9 mouse cellular contexts compared by ENCODE assay signal in the genomic region with DNA sequence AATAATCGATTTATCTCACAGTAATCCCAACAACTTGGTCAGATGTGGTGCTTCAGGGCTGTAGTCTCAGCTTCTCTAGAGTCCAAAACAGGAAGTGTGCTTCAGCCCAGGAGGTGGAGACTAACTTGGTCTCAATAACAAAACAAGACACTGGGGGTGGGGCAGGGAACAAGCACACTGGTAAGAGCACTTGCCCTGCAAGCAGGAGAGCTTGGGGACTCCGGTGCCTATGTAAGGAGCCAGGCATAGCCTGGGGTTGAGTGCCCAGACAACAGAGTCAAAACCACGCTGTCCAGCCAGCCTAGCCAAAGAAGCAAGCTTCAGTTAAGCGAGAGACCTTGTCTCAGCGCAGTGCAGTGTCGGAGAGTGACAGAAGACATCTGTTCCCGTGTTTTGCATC. TPM values are rescaled to one million over a fixed set of nuclear protein-coding genes. Genes with fewer than 3 reads are reported as not detected.
A peak's percentile ranks its signal among the peaks of the same experiment; 100 is the strongest.
DNase-seq lines count a peak whose midpoint lies in the region; ATAC-seq lines count a peak whose summit lies in the region.
"Had no signal": no experiment of that assay in that cellular context is flagged by ENCODE, and none has a peak within 500 bp of the region (broad histone marks: within the 10 kb centered on the region; RNA-seq: fewer than 3 reads in every experiment).

No protein-coding gene starts in this region.

- H3K9me3 ChIP-seq in forebrain, embryonic 15.5 days = no peaks in the 10 kb centered on the region

- no peak overlapping the region for H3K27ac ChIP-seq in forebrain, embryonic 15.5 days (replicated peaks)
- H3K27ac ChIP-seq: liver, embryonic 14.5 days had no signal

- H3K9ac ChIP-seq in forebrain, embryonic 15.5 days (replicated peaks) = no peak overlapping the region
- H3K9ac ChIP-seq: liver, embryonic 14.5 days had no signal

- H3K4me1 ChIP-seq in forebrain, embryonic 15.5 days = no peaks in the 10 kb centered on the region

- H3K4me3 ChIP-seq in forebrain, embryonic 15.5 days = no peak overlapping the region

- H3K4me2 ChIP-seq in forebrain, embryonic 15.5 days (replicated peaks) = no peak overlapping the region

- H3K27me3 ChIP-seq in forebrain, embryonic 15.5 days = no peaks in the 10 kb centered on the region

- peaks cover 44% of the 10 kb centered on the region for H3K36me3 ChIP-seq in forebrain, embryonic 15.5 days

- DNase-seq in adrenal gland, adult 2 months = peak; percentile 30
- DNase-seq in adrenal gland, postnatal 4 days (ENCODE audit: low spot score in 2 of 2) = no peak
- DNase-seq in ES-CJ7 (ENCODE audit: low read depth, low spot score) = peak; percentile 22
- DNase-seq in right cerebral cortex, postnatal 4 days = no peak

- ATAC-seq in hematopoietic stem cell, adult 5-6 weeks (replicated peaks in 1 of 2; ENCODE audit: insufficient read depth in 1 of 2, low FRiP score in 2 of 2, low TSS enrichment in 1 of 2, low read depth in 1 of 2, poor library complexity in 2 of 2, severe bottlenecking in 2 of 2) = peak; percentile 79 to 87
- peak; percentile 82 for ATAC-seq in monocyte, adult 5-6 weeks (replicated peaks; ENCODE audit: insufficient number of reproducible peaks, low FRiP score, low TSS enrichment, poor library complexity, severe bottlenecking)
- no peak for ATAC-seq in frontal cortex, adult (ENCODE audit: low TSS enrichment)
- ATAC-seq in forebrain, embryonic 15.5 days (replicated peaks) = no peak

- 93% methylated on average over 7 of the region's 7 CpGs for whole genome bisulfite sequencing in forebrain, embryonic 15.5 days

RNA-seq across cellular contexts. Expression of a gene that starts 24.7 kb away (rescaled TPM):
- total RNA-seq in adrenal gland, adult 2 months (2021) = 10 to 100 TPM; 19.0 to 20.1 TPM
- 1.7 and 1.8 TPM in 2 replicates for polyA plus RNA-seq in adrenal gland, adult 2 months (2012; rRNA removed)
- 10 to 100 TPM; 28.1 to 29.1 TPM for total RNA-seq in adrenal gland, postnatal 4 days (2021)
- 103 and 106 TPM in 2 replicates for total RNA-seq in hematopoietic stem cell, adult 5-6 weeks (2017)
- total RNA-seq in monocyte, adult 5-6 weeks (2017) = 91.2 to 156 TPM (median 106 TPM) in 3 replicates
- polyA plus RNA-seq in forebrain, embryonic 15.5 days (2015; fragmentation: Nextera tagmentation; extraction: Ambion mirVana) = 50.3 and 57.1 TPM in 2 replicates

Comparison
In these comparisons a context has a peak if more than half of its experiments do, and no peak if none do; other contexts are left out.
1. DNase-seq: peak in adrenal gland, adult 2 months (single experiment) and ES-CJ7 (single experiment); none in adrenal gland, postnatal 4 days (0 of 2) and right cerebral cortex, postnatal 4 days (single experiment).
2. ATAC-seq: peak in hematopoietic stem cell, adult 5-6 weeks (2 of 2) and monocyte, adult 5-6 weeks (single experiment); none in frontal cortex, adult (single experiment) and forebrain, embryonic 15.5 days (single experiment).